ENCODE assay signal across 9 mouse cellular contexts in genomic region chr9:79806317-79807075, GRCm38 (mm10). TPM values are rescaled to one million over a fixed set of nuclear protein-coding genes. Genes with fewer than 3 reads are reported as not detected.
DNase-seq lines count a peak whose midpoint lies in the region; ATAC-seq and TF ChIP-seq lines count a peak whose summit lies in the region.
"Had no signal": no experiment of that assay in that cellular context is flagged by ENCODE, and none has a peak within 500 bp of the region (broad histone marks: within the 10 kb centered on the region; RNA-seq: fewer than 3 reads in every experiment).

No protein-coding gene starts in this region.

- peak; percentile 92 for TF ChIP-seq CTCF in layer of hippocampus, adult 2 months (conservative IDR thresholded peaks at IDR 0.05)
- peak; percentile 82 for TF ChIP-seq CTCF in intestine, postnatal 0 days (IDR thresholded peaks at IDR 0.05; ENCODE audit: low read depth)

- H3K9me3 ChIP-seq in ES-E14 (ENCODE audit: control insufficient read depth, insufficient read depth, low read depth, low read length): no peaks in the 10 kb centered on the region
- no peaks in the 10 kb centered on the region for H3K9me3 ChIP-seq in intestine, postnatal 0 days (ENCODE audit: control insufficient read depth)

- DNase-seq in layer of hippocampus, adult 2 months (ENCODE audit: low spot score in 2 of 2): peak; percentile 39 to 57
- no peak for DNase-seq in layer of hippocampus, postnatal 25 days (ENCODE audit: extremely low spot score in 1 of 2, low spot score in 1 of 2)
- no peak for DNase-seq in ES-E14 (ENCODE audit: low read depth, low spot score)
- DNase-seq in retina, postnatal 1 day: peak; percentile 68
- DNase-seq in ovary, adult 18-20 months (ENCODE audit: low spot score): no peak
- DNase-seq in frontal cortex, postnatal 14 days (ENCODE audit: low spot score in 2 of 2): no peak

- peak; percentile 75 for ATAC-seq in activated CD4-positive, CD25-positive, alpha-beta regulatory T cell, adult 4 months
- no peak for ATAC-seq in intestine, postnatal 0 days

- H3K4me2 ChIP-seq in intestine, postnatal 0 days (replicated peaks; ENCODE audit: low read depth): no peak overlapping the region

- H3K27ac ChIP-seq in layer of hippocampus, adult 2 months: no peak overlapping the region
- no peak overlapping the region for H3K27ac ChIP-seq in ES-E14 (ENCODE audit: insufficient read depth, low read depth, low read length, poor library complexity, severe bottlenecking)
- H3K27ac ChIP-seq in intestine, postnatal 0 days (ENCODE audit: low read depth, low read length): no peak overlapping the region
- H3K27ac ChIP-seq: macrophage had no signal

- no peaks in the 10 kb centered on the region for H3K4me1 ChIP-seq in ES-E14 (ENCODE audit: control insufficient read depth in 2 of 2, insufficient read depth in 2 of 2, low read length in 2 of 2, poor library complexity in 1 of 2)
- H3K4me1 ChIP-seq in intestine, postnatal 0 days (replicated peaks; ENCODE audit: control insufficient read depth, insufficient read depth, low read length): no peaks in the 10 kb centered on the region

- no peaks in the 10 kb centered on the region for H3K36me3 ChIP-seq in ES-E14 (ENCODE audit: control insufficient read depth, insufficient read depth, low read length, poor library complexity, severe bottlenecking)
- no peaks in the 10 kb centered on the region for H3K36me3 ChIP-seq in intestine, postnatal 0 days (ENCODE audit: control insufficient read depth, insufficient read depth)

- no peaks in the 10 kb centered on the region; the same call in 1 of the 2 replicates for H3K27me3 ChIP-seq in intestine, postnatal 0 days (replicated peaks; ENCODE audit: control insufficient read depth, insufficient read depth, low read length)

- in situ Hi-C loops in ES-E14 (cut with MboI; ENCODE audit: low sequenced_read_pairs in 2 of 2, unreplicated experiment in 2 of 2): loop anchor here in 1 of 2 experiments (25.0 kb wide), 1 partner anchor 181 kb away; no protein-coding TSS in a partner anchor

- no peak overlapping the region for H3K9ac ChIP-seq in ES-E14 (ENCODE audit: insufficient read depth, low read depth, low read length, poor library complexity, severe bottlenecking)
- no peak overlapping the region for H3K9ac ChIP-seq in intestine, postnatal 0 days (ENCODE audit: low read depth, low read length)

- H3K4me3 ChIP-seq in layer of hippocampus, adult 2 months: no peak overlapping the region
- H3K4me3 ChIP-seq in ES-E14 (ENCODE audit: insufficient read depth in 1 of 2, low read depth in 1 of 2, low read length in 2 of 2, poor library complexity in 1 of 2, severe bottlenecking in 1 of 2): no peak overlapping the region
- H3K4me3 ChIP-seq in intestine, postnatal 0 days (ENCODE audit: low read depth, low read length): no peak overlapping the region

- 44% methylated on average over 12 of the region's 12 CpGs for WGBS in intestine, postnatal 0 days

TF ChIP-seq in ES-E14, 5 proteins besides CTCF, POLR2A, EP300 and RAD21:
- TF ChIP-seq ZC3H11A (IDR thresholded peaks at IDR 0.05; ENCODE audit: borderline replicate concordance, low read depth, low read length): peak; percentile 32; the same call in 1 of the 2 replicates
- TF ChIP-seq ZNF384 (IDR thresholded peaks at IDR 0.05; ENCODE audit: low read depth, low read length): no peak
TF ChIP-seq in ES-E14: peak in this region for 1.

RNA-seq across cellular contexts. Expression of gene Tmem30a, which starts 13.2 kb away (rescaled TPM):
- 100 to 1,000 TPM; 235 to 247 TPM for total RNA-seq in layer of hippocampus, adult 2 months (2021)
- 100 to 1,000 TPM; 219 to 240 TPM for total RNA-seq in layer of hippocampus, postnatal 25 days (2021)
- total RNA-seq in ES-E14 (2012; rRNA removed): 36.9 and 49.1 TPM in 2 replicates
- polyA plus RNA-seq in activated CD4-positive, CD25-positive, alpha-beta regulatory T cell, adult 4 months (2017; shearing (Covaris generic)): 10 to 100 TPM; 47.1 to 55.3 TPM
- 75.2 and 76.2 TPM in 2 replicates for polyA plus RNA-seq in intestine, postnatal 0 days (2015; fragmentation: Nextera tagmentation; extraction: Ambion mirVana)

RNA-seq across cellular contexts. Expression of gene Cox7a2, which starts 46.8 kb away (rescaled TPM):
- total RNA-seq in layer of hippocampus, adult 2 months (2021): 100 to 1,000 TPM; 305 to 312 TPM
- total RNA-seq in layer of hippocampus, postnatal 25 days (2021): 100 to 1,000 TPM; 347 to 372 TPM
- 300 and 318 TPM in 2 replicates for total RNA-seq in ES-E14 (2012; rRNA removed)
- 100 to 1,000 TPM; 302 to 317 TPM for polyA plus RNA-seq in activated CD4-positive, CD25-positive, alpha-beta regulatory T cell, adult 4 months (2017; shearing (Covaris generic))
- polyA plus RNA-seq in intestine, postnatal 0 days (2015; fragmentation: Nextera tagmentation; extraction: Ambion mirVana): 1,275 and 1,366 TPM in 2 replicates

Comparison
In these comparisons a context has a peak if more than half of its experiments do, and no peak if none do; other contexts are left out.
1. DNase-seq: peak in layer of hippocampus, adult 2 months (2 of 2) and retina, postnatal 1 day (single experiment); none in layer of hippocampus, postnatal 25 days (0 of 2), ES-E14 (single experiment), ovary, adult 18-20 months (single experiment) and frontal cortex, postnatal 14 days (0 of 2).